Mouse (Mus musculus): ENCODE results near the gene Notch2.

DNA sequence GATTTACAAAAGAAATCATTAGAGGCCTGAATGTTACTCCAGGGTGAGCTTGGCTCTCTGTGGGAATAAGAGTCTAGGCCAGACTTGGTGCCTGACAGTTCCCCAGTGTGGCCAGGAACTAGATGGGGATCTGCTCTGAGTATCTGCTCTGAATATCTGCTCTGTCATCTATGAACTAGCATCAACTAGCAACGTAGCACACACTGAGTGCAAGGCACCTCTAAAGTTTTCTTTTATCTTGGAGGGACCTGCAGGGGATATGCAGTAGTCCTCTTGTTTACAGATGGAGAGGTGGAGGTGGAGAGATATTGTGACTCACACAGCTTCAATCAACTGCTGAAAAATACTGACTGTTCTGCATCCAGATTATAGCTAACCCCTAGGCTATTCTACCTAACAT lies 44.3 kb upstream of the Notch2 start:
- TF ChIP-seq CTCF (IDR thresholded peaks at IDR 0.05; ENCODE audit: borderline replicate concordance, insufficient read depth, low read length) (no peak), POLR2A (IDR thresholded peaks at IDR 0.05; ENCODE audit: low read depth, low read length) (no peak)
